Mouse (Mus musculus) thymus, postnatal 0 days (tissue): ENCODE measurements around the gene Jak3. TPM values are rescaled to one million over a fixed set of nuclear protein-coding genes. Genes with fewer than 3 reads are reported as not detected.

Experiments
- DNase-seq: peaks from one replicate; pipeline ENCODE4 v3.0.0-alpha.2; 2015; ENCODE audit warnings: low spot score
- polyA plus RNA-seq: library from polyadenylated mRNA; unstranded; fragments of >200 nt; fragmentation: Nextera tagmentation; extraction: Ambion mirVana; gene quantifications from 2 replicates; pipeline ENCODE4 v1.2.1, GENCODE M21; 2015

Gene Jak3
- 17.0 and 20.3 TPM in 2 replicates for polyA plus RNA-seq

- peak; percentile 83 for DNase-seq
These were observed at the start of gene Jak3 for GRCm38 (mm10) chr8:71676020-71676741. TSS of gene Jak3 (plus strand) at chr8:71676296.

- no peak for DNase-seq
These were observed 49.3 kb upstream of the Jak3 start for GRCm38 (mm10) chr8:71626753-71627152.

DNA sequence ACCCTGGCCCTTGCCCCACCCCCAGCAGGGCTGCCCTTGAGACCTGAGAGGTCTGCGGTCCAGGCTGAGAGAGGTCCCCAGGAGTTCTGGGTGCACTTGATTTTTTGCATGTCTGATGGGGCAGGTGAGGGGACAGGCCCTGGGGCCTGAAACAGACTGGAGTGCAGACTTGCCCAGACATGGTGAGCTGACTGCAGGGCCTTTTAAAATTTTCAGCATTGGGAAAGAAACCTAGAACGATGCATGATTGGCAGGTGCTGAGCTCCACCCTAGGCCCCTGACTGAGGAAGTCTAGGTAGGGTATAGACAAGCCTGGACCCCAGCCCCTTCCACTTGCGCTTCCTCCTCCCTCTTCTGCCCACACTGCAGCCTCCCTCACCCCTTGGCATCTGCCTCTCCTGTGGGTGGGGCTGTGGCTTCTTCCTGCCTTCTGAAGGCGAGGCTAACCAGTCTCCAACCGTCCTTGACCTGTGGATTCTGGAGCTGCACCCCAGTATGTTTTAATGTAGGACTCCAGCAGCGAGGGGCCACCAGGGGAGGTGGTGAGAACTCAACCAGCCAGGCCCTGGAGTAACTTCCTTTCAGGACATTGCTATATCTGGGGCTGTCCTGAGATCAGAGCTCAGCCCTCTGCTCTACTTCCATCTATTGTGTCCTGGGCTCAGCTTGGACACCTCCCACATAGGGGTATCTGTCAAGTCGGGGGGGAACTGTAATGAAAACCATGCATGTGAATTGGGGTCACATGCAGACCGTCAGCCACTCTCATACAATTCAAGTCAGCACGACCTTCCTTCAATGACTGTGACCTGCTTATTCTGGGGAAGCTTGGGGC is 48.6 kb upstream of the Jak3 start:
- DNase-seq, result no peak

GRCm38 (mm10) chr8:71628396-71629095 is 47.5 kb upstream of the Jak3 start:
- DNase-seq, result no peak

GRCm38 (mm10) chr8:71629096-71629697 is 46.9 kb upstream of the Jak3 start:
- peak; percentile 92 for DNase-seq

DNA sequence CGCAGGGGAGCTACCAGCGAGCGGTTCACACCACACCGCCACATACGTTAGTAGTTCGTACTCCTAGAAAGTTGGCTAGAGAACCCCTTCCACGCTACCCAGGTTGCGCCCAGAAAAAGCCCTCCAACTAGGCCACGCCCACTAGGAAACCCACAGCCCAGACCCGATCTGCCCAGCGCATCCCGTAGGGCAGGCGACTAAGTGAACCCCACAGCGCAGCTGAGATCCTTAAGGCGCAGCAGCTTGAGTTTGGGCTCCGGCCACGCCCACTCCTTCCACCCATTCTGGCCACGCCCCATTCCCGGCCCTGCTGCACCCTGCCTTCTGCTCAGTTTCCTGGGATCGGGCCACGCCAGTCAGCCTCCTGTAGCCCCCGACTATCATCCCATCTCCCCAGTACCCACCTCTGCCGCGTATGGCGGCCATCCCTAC is 46.3 kb upstream of the Jak3 start:
- peak; percentile 46 for DNase-seq

DNA sequence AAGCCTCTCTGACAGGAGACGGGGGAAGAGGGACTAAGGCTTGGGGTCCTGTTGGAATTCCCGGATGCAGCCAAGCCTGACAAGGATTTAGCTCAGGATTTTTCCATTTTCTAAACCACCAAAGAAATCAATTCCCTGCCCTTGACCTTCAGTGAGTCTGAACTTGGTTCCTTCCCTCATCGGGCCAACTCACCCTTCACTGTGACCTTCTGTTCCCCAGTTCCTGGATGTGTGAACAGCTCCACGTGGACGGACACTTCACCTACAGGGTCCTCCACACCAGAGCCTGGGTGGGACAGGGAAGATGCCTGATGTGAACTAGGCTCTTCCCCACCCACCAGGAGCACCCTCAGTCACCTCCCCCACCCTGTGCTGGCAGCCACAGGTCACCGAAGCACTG is 45.3 kb upstream of the Jak3 start:
- no peak for DNase-seq

DNA sequence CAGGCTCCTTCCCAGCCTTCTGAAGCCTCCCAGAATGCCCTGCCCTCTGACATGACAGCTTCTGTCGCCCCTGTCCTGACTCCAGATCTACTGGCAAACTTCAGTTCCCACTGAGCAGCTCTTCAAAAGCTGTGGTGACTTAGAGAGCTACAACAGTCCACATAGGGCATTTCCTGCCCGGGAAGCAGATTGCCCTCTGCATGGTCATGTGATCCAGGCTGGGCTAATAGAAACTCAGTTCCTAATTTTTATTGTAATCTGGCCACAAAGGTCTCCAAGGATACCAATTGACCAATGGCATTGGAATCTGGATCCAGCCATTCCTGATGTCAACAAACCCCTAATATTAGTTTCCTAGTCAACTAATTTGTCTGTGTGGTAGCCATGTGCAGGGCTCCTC is 44.2 kb upstream of the Jak3 start:
- DNase-seq, result no peak

DNA sequence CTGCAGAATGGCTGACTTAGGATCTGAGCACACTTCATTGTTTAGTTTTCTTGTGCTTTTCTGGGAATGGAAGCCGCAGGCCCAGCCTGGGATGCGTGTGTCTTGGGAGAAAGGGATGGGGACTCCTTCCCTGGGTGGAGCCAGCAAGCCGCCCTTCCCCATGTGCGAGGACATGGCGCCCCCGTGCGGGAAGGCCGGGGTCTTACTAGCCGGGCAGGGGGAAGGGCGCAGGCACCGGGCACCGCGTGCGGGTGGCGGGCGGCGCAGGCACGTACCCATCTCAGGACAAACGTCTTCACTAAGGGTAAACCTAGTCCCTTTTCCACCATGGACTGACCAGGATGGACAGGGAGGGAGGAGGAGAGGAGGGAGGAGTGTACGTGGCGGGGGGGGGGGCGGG is 42.9 kb upstream of the Jak3 start:
- DNase-seq, result peak; percentile 78

- peak; percentile 87 for DNase-seq
These were observed 42.0 kb upstream of the Jak3 start for GRCm38 (mm10) chr8:71633981-71634667.

DNA sequence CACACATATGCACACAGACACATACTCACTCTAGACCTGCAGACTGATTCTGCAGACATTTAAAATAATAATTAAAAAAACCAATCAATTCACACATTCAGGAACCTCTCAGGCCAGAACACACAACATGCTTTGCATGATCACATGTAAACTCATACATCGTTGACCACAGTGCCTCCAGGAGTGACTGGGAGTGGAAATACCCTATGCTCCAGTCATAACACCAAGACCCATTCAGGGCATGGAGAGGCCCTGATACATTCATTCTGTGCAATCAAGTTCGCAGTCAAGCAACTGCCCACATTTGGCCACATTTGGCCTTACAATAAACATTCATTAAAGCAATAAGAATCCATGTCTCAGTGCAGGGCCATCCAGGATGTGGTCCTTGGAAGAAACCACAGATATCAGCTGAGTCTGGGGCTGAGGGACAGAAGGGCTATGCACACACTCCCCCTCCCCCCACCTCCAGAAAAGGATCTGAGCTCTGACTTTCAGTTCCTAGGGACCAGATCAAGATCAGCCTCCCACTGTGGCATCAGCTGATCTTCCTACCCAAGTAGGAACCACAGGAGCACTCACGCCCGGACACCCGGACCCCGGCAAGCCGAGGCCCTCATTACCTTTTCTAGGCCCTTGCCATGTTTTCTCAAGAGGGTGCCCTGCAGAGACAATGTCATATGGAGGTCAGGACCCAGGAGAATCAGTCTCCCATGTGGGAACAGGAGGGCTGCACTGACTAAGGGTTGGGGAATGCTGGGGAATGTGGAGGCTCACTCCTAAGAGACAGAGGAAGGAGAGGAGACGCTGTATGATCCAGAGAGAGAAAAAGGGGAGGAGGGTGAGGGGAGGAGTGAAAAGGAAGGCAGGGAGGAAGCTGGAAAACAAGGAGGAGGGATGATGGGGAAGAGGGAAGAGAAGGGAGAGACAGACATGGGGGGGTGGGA is 38.7 kb upstream of the Jak3 start:
- DNase-seq, result no peak

DNA sequence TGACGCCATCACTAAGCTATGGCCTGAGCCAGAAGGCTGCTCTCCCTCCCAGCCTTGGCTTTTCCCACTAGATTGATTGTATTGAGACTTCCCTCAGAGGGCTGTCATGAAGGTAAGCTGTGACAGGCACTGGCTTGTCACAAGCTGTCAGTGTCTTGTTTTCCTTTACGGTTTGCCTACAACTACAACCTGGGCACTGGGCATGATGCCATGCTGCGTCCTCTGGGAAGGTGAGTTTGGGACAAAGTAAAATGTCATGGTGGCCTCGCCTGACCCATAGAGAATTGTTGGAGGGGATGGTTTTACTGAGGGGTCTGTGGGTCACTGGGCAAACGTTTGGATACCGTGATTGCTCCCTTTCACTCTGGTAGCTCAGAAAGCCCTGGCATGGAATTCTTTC is 37.8 kb upstream of the Jak3 start:
- DNase-seq, result no peak

DNA sequence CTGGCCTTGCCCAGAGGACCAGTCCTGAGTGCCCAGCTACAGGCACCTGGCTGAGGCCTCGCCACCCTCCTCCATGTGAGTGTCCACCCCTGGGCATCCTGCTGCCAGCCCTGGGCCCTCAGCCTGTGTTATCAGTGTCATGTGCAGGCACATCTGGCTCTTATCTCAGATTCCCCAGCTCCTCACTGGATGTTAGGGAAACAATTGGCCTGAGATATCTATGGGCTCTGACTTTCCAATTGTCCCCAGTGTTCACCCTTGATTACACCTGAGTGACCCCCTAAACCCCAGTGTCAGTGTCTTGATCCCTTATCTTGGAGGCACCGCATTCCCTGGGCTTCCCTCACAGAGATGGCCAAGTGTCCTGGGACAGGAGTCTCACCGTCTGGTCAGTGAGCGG is 36.8 kb upstream of the Jak3 start:
- DNase-seq, result no peak

DNA sequence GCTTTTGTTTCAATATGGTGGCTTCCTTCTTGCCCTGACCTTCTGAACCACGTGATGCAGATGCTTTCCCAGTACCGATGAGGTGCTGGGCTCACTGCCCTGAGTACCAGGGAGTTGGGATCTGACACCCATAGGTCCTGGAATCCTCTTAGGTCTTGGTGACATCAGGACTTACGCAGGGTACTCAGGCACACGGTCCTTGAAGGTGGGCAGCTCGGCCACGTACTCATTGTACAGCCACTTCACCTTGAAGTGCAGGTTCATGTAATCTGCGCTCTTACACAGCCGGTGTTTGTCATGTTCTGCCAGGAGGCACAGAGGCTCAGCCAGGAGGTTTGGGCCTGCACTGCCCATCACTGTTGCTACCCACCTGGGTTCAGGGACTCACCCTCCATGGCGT is 30.6 kb upstream of the Jak3 start:
- DNase-seq, result no peak

GRCm38 (mm10) chr8:71654600-71654999 is 21.5 kb upstream of the Jak3 start:
- DNase-seq, result peak; percentile 48

DNA sequence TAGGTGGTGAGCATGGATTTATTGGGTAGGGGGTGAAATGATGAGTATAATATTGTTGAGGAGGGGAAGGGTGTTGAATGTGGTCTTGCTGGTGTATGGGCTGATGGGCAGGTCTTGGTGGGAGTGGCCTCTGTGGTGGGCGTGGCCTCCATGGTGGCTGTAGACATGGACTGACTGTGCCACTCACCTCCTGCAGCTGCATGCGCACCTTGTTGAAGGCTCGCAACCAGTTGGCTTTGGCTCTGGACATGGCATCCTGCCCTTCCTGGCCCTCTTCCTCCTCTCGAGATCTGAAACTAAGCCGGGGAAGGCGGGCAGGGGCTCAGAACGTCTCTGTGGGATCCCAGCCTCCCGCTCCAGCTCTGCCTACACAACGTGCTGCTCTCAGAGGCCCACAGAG is 18.3 kb upstream of the Jak3 start:
- DNase-seq, result no peak

GRCm38 (mm10) chr8:71658515-71659049 is 17.5 kb upstream of the Jak3 start:
- peak; percentile 28 for DNase-seq

DNA sequence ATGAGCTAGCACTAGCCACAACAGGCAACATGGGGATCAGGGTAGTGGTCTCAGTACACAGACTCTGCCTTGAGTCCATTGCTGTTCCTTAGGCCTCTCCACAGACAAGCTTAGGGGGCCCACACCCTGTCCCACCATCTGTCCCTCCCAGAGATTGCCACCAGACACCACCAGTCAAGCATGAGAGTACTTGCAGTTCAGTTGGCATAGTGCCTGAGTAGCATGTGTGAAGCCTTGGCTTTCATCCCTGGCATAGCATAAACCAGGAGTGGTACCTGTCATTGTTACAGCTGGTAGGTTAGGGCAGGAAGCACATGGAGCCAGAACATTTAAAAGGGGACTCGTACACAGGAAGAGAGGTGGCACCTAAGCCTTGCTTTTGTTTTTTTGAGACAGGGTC is 16.3 kb upstream of the Jak3 start:
- DNase-seq, result no peak

- DNase-seq, result peak; percentile 85
These were observed 15.6 kb upstream of the Jak3 start for GRCm38 (mm10) chr8:71660325-71661120.
